Mouse (Mus musculus) heart, embryonic 10.5 days (tissue): Measurements from ENCODE around the gene Plp1. TPM values are rescaled to one million over a fixed set of nuclear protein-coding genes. Genes with fewer than 3 reads are reported as not detected.

Experiments used
- polyA plus RNA-seq: library from polyadenylated mRNA; unstranded; fragments of >200 nt; fragmentation: Nextera tagmentation; extraction: Ambion mirVana; gene quantifications from 2 replicates; pipeline ENCODE4 v1.2.1, GENCODE M21; 2016

Gene Plp1
- polyA plus RNA-seq, 1 experiment from 2014 or later: 2.7 TPM

Other genes starting within 250 kb of the Plp1 start
- 1.9 and 3.7 TPM in 2 replicates for gene Tceal3, start 231.8 kb upstream of the Plp1 start, polyA plus RNA-seq
- 6.1 and 7.2 TPM in 2 replicates for gene Tceal1, start 114.7 kb upstream of the Plp1 start, polyA plus RNA-seq
- gene Morf4l2, start 79.0 kb upstream of the Plp1 start, polyA plus RNA-seq: 448 and 541 TPM in 2 replicates
- 0.15 and 0.21 TPM in 2 replicates for gene Glra4, start 42.5 kb upstream of the Plp1 start, polyA plus RNA-seq
- 0.05 and 0.20 TPM in 2 replicates for gene Rab9b, start 46.1 kb downstream of the Plp1 start, polyA plus RNA-seq
- not detected in 2 replicates for gene H2bfm, start 104.7 kb downstream of the Plp1 start, polyA plus RNA-seq
- 19.7 and 28.3 TPM in 2 replicates for gene Tmsb15b2, start 152.8 kb downstream of the Plp1 start, polyA plus RNA-seq
- gene Tmsb15l, start 154.2 kb downstream of the Plp1 start, polyA plus RNA-seq: 1.4 and 2.4 TPM in 2 replicates
- 11.8 and 13.6 TPM in 2 replicates for gene Tmsb15b1, start 154.2 kb downstream of the Plp1 start, polyA plus RNA-seq
- 4.0 and 8.6 TPM in 2 replicates for gene Zcchc18, start 170.5 kb downstream of the Plp1 start, polyA plus RNA-seq
- gene Slc25a53, start 215.6 kb downstream of the Plp1 start, polyA plus RNA-seq: 6.1 and 6.3 TPM in 2 replicates
- gene Fam199x, start 226.9 kb downstream of the Plp1 start, polyA plus RNA-seq: 8.4 and 9.1 TPM in 2 replicates